Mouse (Mus musculus): Measurements from ENCODE around the gene Prkd2.
A peak's percentile ranks its signal among the peaks of the same experiment; 100 is the strongest.

GRCm38 (mm10) chr7:16917447-16917846 lies 74.7 kb downstream of the Prkd2 start:
- no peak for TF ChIP-seq TCF12 (IDR thresholded peaks at IDR 0.05; ENCODE audit: insufficient read depth, poor library complexity, severe bottlenecking)
- TF ChIP-seq POLR2A (IDR thresholded peaks at IDR 0.05; ENCODE audit: insufficient read length, low read depth) = peak; percentile 1
- TF ChIP-seq E2F4 (IDR thresholded peaks at IDR 0.05; ENCODE audit: insufficient read depth) = no peak
- no peak for TF ChIP-seq MYOD1 (IDR thresholded peaks at IDR 0.05; ENCODE audit: control insufficient read depth in 1 of 3, insufficient read length in 2 of 3, low read depth in 2 of 3)
- TF ChIP-seq POLR2AphosphoS2 (IDR thresholded peaks at IDR 0.05; ENCODE audit: insufficient read length, low read depth) = no peak
- TF ChIP-seq USF1 (IDR thresholded peaks at IDR 0.05; ENCODE audit: low read depth) = no peak
- TF ChIP-seq SRF (IDR thresholded peaks at IDR 0.05; ENCODE audit: control insufficient read depth, insufficient read length, low read depth) = no peak
- no peak for TF ChIP-seq MAX (IDR thresholded peaks at IDR 0.05; ENCODE audit: low read depth)
- no peak for TF ChIP-seq TCF3 (IDR thresholded peaks at IDR 0.05; ENCODE audit: insufficient read length, low read depth)
